Mouse (Mus musculus): ENCODE data around the gene Strada.
"Not testable (repeated sequence)": the region's sequence is repeated elsewhere in the genome, so short reads cannot be mapped to it uniquely, and the experiment has no call there.

Strada gene

GRCm38 (mm10) chr11:106154770-106155169 is 47.2 kb downstream of the Strada start:
- DNase-seq: no peak

GRCm38 (mm10) chr11:106154091-106154490 is 47.9 kb downstream of the Strada start:
- peak; percentile 87 for DNase-seq

GRCm38 (mm10) chr11:106152132-106152531 is 49.8 kb downstream of the Strada start:
- DNase-seq: peak; percentile 84

GRCm38 (mm10) chr11:106151219-106151618 is 50.7 kb downstream of the Strada start:
- no peak for DNase-seq

GRCm38 (mm10) chr11:106134580-106135528 is 67.1 kb downstream of the Strada start:
- DNase-seq: peak; percentile 99

- DNase-seq: peak; percentile 74
Measured at GRCm38 (mm10) chr11:106132516-106132915, 69.5 kb downstream of the Strada start.

- DNase-seq: no peak
Measured at GRCm38 (mm10) chr11:106129477-106129876, 72.5 kb downstream of the Strada start.

GRCm38 (mm10) chr11:106126727-106127373 is 75.1 kb downstream of the Strada start:
- DNase-seq: not testable (repeated sequence)

- DNase-seq: peak; percentile 23
Measured at GRCm38 (mm10) chr11:106125827-106126226, 76.1 kb downstream of the Strada start.

- peak; percentile 17 for DNase-seq
Measured at GRCm38 (mm10) chr11:106124784-106125183, 77.2 kb downstream of the Strada start.

- DNase-seq: peak; percentile 95
Measured at GRCm38 (mm10) chr11:106122736-106123135, 79.2 kb downstream of the Strada start.

- DNase-seq: peak; percentile 53
Measured at GRCm38 (mm10) chr11:106122221-106122620, 79.7 kb downstream of the Strada start.

All from heart, adult 11 months (tissue).